8 mouse cellular contexts compared by ENCODE assay signal in genomic region chr10:105840928-105841888, GRCm38 (mm10). TPM values are rescaled to one million over a fixed set of nuclear protein-coding genes. Genes with fewer than 3 reads are reported as not detected.
DNase-seq lines count a peak whose midpoint lies in the region; ATAC-seq and TF ChIP-seq lines count a peak whose summit lies in the region.

Gene Ccdc59 (plus strand): TSS chr10:105841067.
Gene Mettl25 (minus strand): TSS chr10:105841380.

- in situ Hi-C loops in Patski (cut with MboI; ENCODE audit: low pct_unique_long_range_greater_than_20kb), result no loop called here

- ATAC-seq in Patski, result peak; percentile 98
- ATAC-seq in hindbrain, embryonic 13.5 days (ENCODE audit: low FRiP score), result peak; percentile 98

- peaks cover 32% of the 10 kb centered on the region for H3K36me3 ChIP-seq in hindbrain, embryonic 13.5 days

- peak within 1 kb of the TSS; percentile 83 for H3K9ac ChIP-seq in hindbrain, embryonic 13.5 days

- TF ChIP-seq CTCF in Patski (IDR thresholded peaks at IDR 0.05), result peak; percentile 94

- DNase-seq in Patski (ENCODE audit: low read depth, low spot score), result peak; percentile 54
- DNase-seq in cerebellum, postnatal 14 days, result peak; percentile 97 to 98
- DNase-seq in frontal cortex, postnatal 14 days (ENCODE audit: low spot score in 2 of 2), result peak; percentile 94 to 95
- DNase-seq in layer of hippocampus, postnatal 25 days (ENCODE audit: extremely low spot score in 1 of 2, low spot score in 1 of 2), result peak; percentile 95 to 99
- peak; percentile 97 for DNase-seq in lung, postnatal 25 days (ENCODE audit: low spot score)
- DNase-seq in retina, embryonic 14.5 days (ENCODE audit: low spot score), result peak; percentile 98
- DNase-seq in thymus, postnatal 4 days, result peak; percentile 96

- H3K27me3 ChIP-seq in Patski, result no peaks in the 10 kb centered on the region
- no peaks in the 10 kb centered on the region for H3K27me3 ChIP-seq in hindbrain, embryonic 13.5 days

- POLR2A ChIA-PET in Patski (lab: Charles Lee), result no interaction called here

- peaks cover 9% of the 10 kb centered on the region for H3K4me1 ChIP-seq in hindbrain, embryonic 13.5 days (replicated peaks)

- peak within 1 kb of the TSS; percentile 81 for H3K4me2 ChIP-seq in hindbrain, embryonic 13.5 days

- H3K4me3 ChIP-seq in hindbrain, embryonic 13.5 days, result peak within 1 kb of the TSS; percentile 84

- CTCF ChIA-PET in Patski (lab: Charles Lee), result interaction anchor here (1.0 to 1.8 kb wide), 6 partner anchors 9 to 744 kb away, joined by 3 to 16 read pairs (median 6); no protein-coding TSS in a partner anchor

- H3K9me3 ChIP-seq in hindbrain, embryonic 13.5 days, result no peaks in the 10 kb centered on the region

- H3K27ac ChIP-seq in hindbrain, embryonic 13.5 days, result peak within 1 kb of the TSS; percentile 98

- WGBS in hindbrain, embryonic 13.5 days, result under 1% methylated on average over 90 of the region's 90 CpGs

RNA-seq across cellular contexts. Expression of gene Ccdc59, which starts in this region (rescaled TPM):
- 29.8 TPM for polyA plus RNA-seq in Patski (2021)
- 48.1 and 50.2 TPM in 2 replicates for polyA plus RNA-seq in hindbrain, embryonic 13.5 days (2015; fragmentation: Nextera tagmentation; extraction: Ambion mirVana)
- total RNA-seq in layer of hippocampus, postnatal 25 days (2021), result 10 to 100 TPM; 18.0 to 20.9 TPM

RNA-seq across cellular contexts. Expression of gene Mettl25, which starts in this region (rescaled TPM):
- polyA plus RNA-seq in Patski (2021), result 5.7 TPM
- polyA plus RNA-seq in hindbrain, embryonic 13.5 days (2015; fragmentation: Nextera tagmentation; extraction: Ambion mirVana), result 14.4 and 14.5 TPM in 2 replicates
- total RNA-seq in layer of hippocampus, postnatal 25 days (2021), result 1 to 10 TPM; 7.0 to 9.1 TPM

Comparison
In these comparisons a context has a peak if more than half of its experiments do, and no peak if none do; other contexts are left out.
1. Peak in every context shown above with its lines: DNase-seq, ATAC-seq, H3K4me3 ChIP-seq and H3K27ac ChIP-seq.